Mouse (Mus musculus) midbrain, postnatal 0 days (tissue): ENCODE data around the gene Tti1. TPM values are rescaled to one million over a fixed set of nuclear protein-coding genes. Genes with fewer than 3 reads are reported as not detected.

Experiments
- ATAC-seq: fragments of 200-750 bp; cut with Nextera tagmentation; 2 replicates; pipeline ENCODE4 v1.8.0; 2017; ENCODE audit warnings: moderate number of reproducible peaks, mild to moderate bottlenecking, moderate TSS enrichment, moderate library complexity; ENCODE audit not compliant: low FRiP score
- DNase-seq: peaks from one replicate; pipeline ENCODE4 v3.0.0-alpha.2; 2015; ENCODE audit warnings: low spot score
- H3K27ac ChIP-seq: fragments of 300-500 bp; sonication (generic); 2 replicates; pipeline ENCODE4 v1.5.1; 2014; ENCODE audit warnings: low read depth, mild to moderate bottlenecking, low read length, mixed read lengths
- H3K27me3 ChIP-seq: fragments of 300-500 bp; sonication (generic); 2 replicates; pipeline ENCODE4 v1.6.1; 2014; ENCODE audit warnings: low read length, control low read depth, mixed read lengths; ENCODE audit not compliant: insufficient read depth
- H3K36me3 ChIP-seq: fragments of 300-500 bp; sonication (generic); 2 replicates; pipeline ENCODE4 v1.6.1; 2014; ENCODE audit warnings: low read length, control low read depth, mixed read lengths; ENCODE audit not compliant: insufficient read depth
- H3K4me1 ChIP-seq: fragments of 300-500 bp; sonication (generic); 2 replicates; pipeline ENCODE4 v1.6.1; 2014; ENCODE audit warnings: mild to moderate bottlenecking, control low read depth, antibody characterized with exemption, low read length, mixed read lengths; ENCODE audit not compliant: insufficient read depth
- H3K4me2 ChIP-seq: fragments of 300-500 bp; sonication (generic); 2 replicates; pipeline ENCODE4 v1.6.1; 2014; ENCODE audit warnings: low read depth, mild to moderate bottlenecking, low read length, mixed read lengths; ENCODE audit not compliant: poor library complexity, severe bottlenecking
- H3K4me3 ChIP-seq: fragments of 300-500 bp; sonication (generic); 2 replicates; pipeline ENCODE4 v1.5.1; 2014; ENCODE audit warnings: low read depth, mild to moderate bottlenecking, low read length, moderate library complexity
- H3K9ac ChIP-seq: fragments of 300-500 bp; sonication (generic); replicated peaks from 2 replicates; pipeline ENCODE4 v1.6.1; 2014; ENCODE audit warnings: mild to moderate bottlenecking, low read length, moderate library complexity, mixed read lengths; ENCODE audit not compliant: poor library complexity, severe bottlenecking
- H3K9me3 ChIP-seq: fragments of 300-500 bp; sonication (generic); 2 replicates; pipeline ENCODE4 v1.6.1; 2016; ENCODE audit warnings: low read length, control low read depth
- CTCF ChIP-seq: IDR thresholded peaks from 2 replicates; pipeline ENCODE4 v1.5.1; 2016; ENCODE audit warnings: antibody characterized with exemption, mild to moderate bottlenecking
- WGBS: fragments of 180-500 bp; shearing (Covaris S2); extraction: QIAGEN DNeasy Blood & Tissue Kit; methylation state at CpG from one replicate; pipeline ENCODE4 v1.1.7; 2014; 5-methylcytosine and 5-hydroxymethylcytosine counted together
- polyA plus RNA-seq: library from polyadenylated mRNA; unstranded; fragments of >200 nt; fragmentation: Nextera tagmentation; extraction: Ambion mirVana; gene quantifications from 2 replicates; pipeline ENCODE4 v1.2.1, GENCODE M21; 2015
- total RNA-seq: library from RNA; depleted of rRNA; stranded (reverse); fragments of >200 nt; gene quantifications from 2 replicates; pipeline ENCODE4 v1.2.3, GENCODE M21; 2014; rRNA removed

Gene Tti1
- total and polyA plus RNA-seq, 2 experiments from 2014 or later = 9.2 to 13.5 TPM

DNA sequence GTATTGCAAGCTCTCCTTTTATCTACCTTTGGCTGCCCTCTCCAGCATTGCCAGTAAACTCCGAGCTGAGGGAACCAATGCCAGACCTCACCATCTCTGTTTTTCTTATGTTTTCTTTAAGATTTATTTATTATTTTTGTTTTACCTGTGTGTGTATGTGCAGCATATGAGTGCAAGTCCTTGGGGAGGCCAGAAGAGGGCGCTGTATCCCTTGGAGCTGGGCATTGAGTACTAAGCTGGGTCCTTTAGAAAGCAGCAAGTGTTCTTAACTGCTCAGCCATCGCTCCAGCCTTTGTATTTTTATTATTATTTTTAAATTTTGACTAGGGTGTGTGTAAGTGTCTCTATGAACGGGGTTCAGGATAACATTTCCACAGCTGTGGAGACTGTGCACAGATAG is 91.6 kb downstream of the Tti1 start:
- 85% methylated on average over 4 of the region's 4 CpGs for WGBS
- no peak overlapping the region for H3K9ac ChIP-seq
- TF ChIP-seq CTCF = peak; percentile 56
- ATAC-seq = no peak
- peaks cover 9% of the 10 kb centered on the region; the same call in 1 of the 2 replicates for H3K4me1 ChIP-seq
- DNase-seq = no peak
- H3K36me3 ChIP-seq = peaks cover 32% of the 10 kb centered on the region
- no peak overlapping the region for H3K27ac ChIP-seq
- no peak overlapping the region for H3K4me2 ChIP-seq
- no peak overlapping the region for H3K4me3 ChIP-seq
- no peaks in the 10 kb centered on the region for H3K9me3 ChIP-seq
- no peaks in the 10 kb centered on the region for H3K27me3 ChIP-seq

DNA sequence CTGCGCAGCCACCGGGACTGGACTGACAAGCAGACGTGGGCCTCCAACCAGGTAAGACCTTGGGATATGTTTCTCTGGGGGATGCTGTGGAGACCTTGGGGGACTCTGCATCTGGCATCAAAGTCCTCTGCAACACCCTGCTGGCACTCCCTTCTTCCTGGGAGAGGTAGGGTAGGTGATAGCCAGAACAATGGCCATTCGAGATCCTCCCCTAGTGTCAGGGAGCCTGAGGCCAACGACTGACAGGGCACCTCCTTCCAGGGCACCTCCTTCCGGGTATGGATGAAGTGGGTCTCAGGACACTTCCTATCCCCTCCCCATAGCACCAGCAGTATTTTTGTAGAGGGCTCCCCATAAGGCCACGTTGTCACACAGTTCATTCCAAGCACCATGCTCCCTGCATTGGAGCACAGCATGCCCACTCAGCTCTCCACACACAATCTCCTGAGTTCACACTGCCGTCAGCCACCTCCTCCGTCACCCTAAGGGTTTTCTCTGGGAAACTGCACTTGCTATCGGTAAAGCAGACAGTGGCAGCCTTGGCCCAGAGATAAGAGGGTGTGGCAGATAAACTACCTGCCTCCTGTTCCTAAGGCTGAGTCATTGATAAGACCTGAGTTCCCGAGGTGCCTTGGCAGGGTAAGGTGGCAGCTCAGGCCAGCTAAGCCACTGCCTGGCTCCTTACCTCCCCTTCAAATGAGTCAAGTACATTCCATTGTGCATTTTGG is 92.6 kb downstream of the Tti1 start:
- H3K27ac ChIP-seq = no peak overlapping the region
- H3K27me3 ChIP-seq = no peaks in the 10 kb centered on the region
- no peak for TF ChIP-seq CTCF
- 79% methylated on average over 11 of the region's 11 CpGs for WGBS
- no peak overlapping the region for H3K4me2 ChIP-seq
- H3K9ac ChIP-seq = no peak overlapping the region
- H3K4me3 ChIP-seq = no peak overlapping the region
- ATAC-seq (no peak), DNase-seq (no peak)
- H3K36me3 ChIP-seq = peaks cover 32% of the 10 kb centered on the region
- H3K9me3 ChIP-seq = no peaks in the 10 kb centered on the region
- peaks cover 2% of the 10 kb centered on the region; the same call in 1 of the 2 replicates for H3K4me1 ChIP-seq

- peak; percentile 49 for TF ChIP-seq CTCF
- H3K4me3 ChIP-seq = no peak overlapping the region
- H3K9me3 ChIP-seq = no peaks in the 10 kb centered on the region
- no peak overlapping the region for H3K4me2 ChIP-seq
- DNase-seq (no peak), ATAC-seq (no peak)
- 80% methylated on average over 4 of the region's 4 CpGs for WGBS
- no peaks in the 10 kb centered on the region for H3K27me3 ChIP-seq
- no peak overlapping the region for H3K9ac ChIP-seq
- H3K4me1 ChIP-seq = peaks cover 2% of the 10 kb centered on the region; the same call in 1 of the 2 replicates
- H3K36me3 ChIP-seq = peaks cover 16% of the 10 kb centered on the region
- no peak overlapping the region for H3K27ac ChIP-seq
These were observed 95.6 kb downstream of the Tti1 start for GRCm38 (mm10) chr2:157932655-157933054.

Other genes starting within 250 kb of the Tti1 start
- gene Vstm2l, start 113.8 kb downstream of the Tti1 start, total RNA-seq = 349 and 393 TPM in 2 replicates
- 57.0 and 61.8 TPM in 2 replicates for gene Vstm2l, start 113.8 kb downstream of the Tti1 start, polyA plus RNA-seq
- 20.8 and 64.5 TPM in 2 replicates for gene Rprd1b, start 64 bp upstream of the Tti1 start, total RNA-seq
- 19.0 and 20.5 TPM in 2 replicates for gene Rprd1b, start 64 bp upstream of the Tti1 start, polyA plus RNA-seq
- 13.3 and 16.0 TPM in 2 replicates for gene Tgm2, start 118.0 kb upstream of the Tti1 start, total RNA-seq
- 6.8 and 8.6 TPM in 2 replicates for gene Tgm2, start 118.0 kb upstream of the Tti1 start, polyA plus RNA-seq
- 4.6 and 5.5 TPM in 2 replicates for gene D630003M21Rik, start 200.8 kb upstream of the Tti1 start, total RNA-seq
- 1.1 and 1.5 TPM in 2 replicates for gene D630003M21Rik, start 200.8 kb upstream of the Tti1 start, polyA plus RNA-seq
- gene Bpi, start 229.7 kb upstream of the Tti1 start, total RNA-seq = 0.22 TPM in 1 of 2 replicates, not detected in the other
- gene Bpi, start 229.7 kb upstream of the Tti1 start, polyA plus RNA-seq = not detected in 2 replicates